Mouse (Mus musculus): ENCODE data around the gene Tbc1d10c. TPM values are rescaled to one million over a fixed set of nuclear protein-coding genes. Genes with fewer than 3 reads are reported as not detected.

The Tbc1d10c gene
- polyA plus RNA-seq, 1 experiment from 2014 or later: 0.60 TPM

GRCm38 (mm10) chr19:4191528-4192250 lies 605 bp upstream of the Tbc1d10c start, which contains the start of gene Ppp1ca:
TSS of gene Ppp1ca (plus strand) at chr19:4192065.
- WGBS (ENCODE audit: missing documents): 2% methylated on average over 44 of the region's 47 CpGs
- Histone ChIP-seq H3K27ac (peak within 1 kb of the TSS; percentile 76), H3K36me3 (ENCODE audit: inconsistent target) (peaks cover 33% of the 10 kb centered on the region), H3K79me2 (ENCODE audit: inconsistent target) (peaks cover 36% of the 10 kb centered on the region), H3K4me3 (ENCODE audit: inconsistent target) (peak within 1 kb of the TSS; percentile 99)

- Histone ChIP-seq H3K36me3 (ENCODE audit: inconsistent target) (peaks cover 10% of the 10 kb centered on the region), H3K79me2 (ENCODE audit: inconsistent target) (peaks cover 19% of the 10 kb centered on the region), H3K4me3 (ENCODE audit: inconsistent target) (no peak overlapping the region), H3K27ac (no peak overlapping the region)
- WGBS (ENCODE audit: missing documents): 59% methylated on average over 12 of the region's 12 CpGs
Measured at GRCm38 (mm10) chr19:4189051-4189620, 1.9 kb downstream of the Tbc1d10c start.

GRCm38 (mm10) chr19:4187303-4187702 lies 3.8 kb downstream of the Tbc1d10c start:
- no peak overlapping the region for H3K27ac ChIP-seq
- WGBS (ENCODE audit: missing documents): 68% methylated on average over 3 of the region's 3 CpGs
- no peak overlapping the region for H3K4me3 ChIP-seq (ENCODE audit: inconsistent target)
- H3K36me3 ChIP-seq (ENCODE audit: inconsistent target): no peaks in the 10 kb centered on the region
- peaks cover 1% of the 10 kb centered on the region for H3K79me2 ChIP-seq (ENCODE audit: inconsistent target)

- WGBS (ENCODE audit: missing documents): 42% methylated on average over 15 of the region's 15 CpGs
- Histone ChIP-seq H3K79me2 (ENCODE audit: inconsistent target) (no peaks in the 10 kb centered on the region), H3K27ac (no peak overlapping the region), H3K4me3 (ENCODE audit: inconsistent target) (no peak overlapping the region), H3K36me3 (ENCODE audit: inconsistent target) (no peaks in the 10 kb centered on the region)
Measured at GRCm38 (mm10) chr19:4184976-4185975, 5.8 kb downstream of the Tbc1d10c start.

GRCm38 (mm10) chr19:4183689-4184088 lies 7.4 kb downstream of the Tbc1d10c start:
- Histone ChIP-seq H3K36me3 (ENCODE audit: inconsistent target) (no peaks in the 10 kb centered on the region), H3K79me2 (ENCODE audit: inconsistent target) (no peaks in the 10 kb centered on the region), H3K4me3 (ENCODE audit: inconsistent target) (no peak overlapping the region), H3K27ac (no peak overlapping the region)
- 97% methylated on average over 2 of the region's 2 CpGs for WGBS (ENCODE audit: missing documents)

GRCm38 (mm10) chr19:4181892-4182291 lies 9.2 kb downstream of the Tbc1d10c start:
- Histone ChIP-seq H3K36me3 (ENCODE audit: inconsistent target) (no peaks in the 10 kb centered on the region), H3K27ac (no peak overlapping the region)
- WGBS (ENCODE audit: missing documents): 44% methylated on average over 3 of the region's 3 CpGs

GRCm38 (mm10) chr19:4180411-4180810 lies 10.7 kb downstream of the Tbc1d10c start:
- 81% methylated on average over 7 of the region's 7 CpGs for WGBS (ENCODE audit: missing documents)
- no peak overlapping the region for H3K27ac ChIP-seq
- no peaks in the 10 kb centered on the region for H3K79me2 ChIP-seq (ENCODE audit: inconsistent target)
- H3K4me3 ChIP-seq (ENCODE audit: inconsistent target): no peak overlapping the region
- no peaks in the 10 kb centered on the region for H3K36me3 ChIP-seq (ENCODE audit: inconsistent target)

More at GRCm38 (mm10) chr19:4181892-4182291, 9.2 kb downstream of the Tbc1d10c start:
- no peak overlapping the region for H3K4me3 ChIP-seq (ENCODE audit: inconsistent target)
- no peaks in the 10 kb centered on the region for H3K79me2 ChIP-seq (ENCODE audit: inconsistent target)

GRCm38 (mm10) chr19:4175368-4175947 lies 15.6 kb downstream of the Tbc1d10c start, which contains the start of gene Carns1:
TSS of gene Carns1 (minus strand) at chr19:4175479.
- H3K4me3 ChIP-seq (ENCODE audit: inconsistent target): no peak within 1 kb of the TSS
- H3K79me2 ChIP-seq (ENCODE audit: inconsistent target): no peaks in the 10 kb centered on the region
- no peak within 1 kb of the TSS for H3K27ac ChIP-seq
- no peaks in the 10 kb centered on the region for H3K36me3 ChIP-seq (ENCODE audit: inconsistent target)
- 92% methylated on average over 11 of the region's 11 CpGs for WGBS (ENCODE audit: missing documents)

GRCm38 (mm10) chr19:4172925-4173324 lies 18.2 kb downstream of the Tbc1d10c start:
- H3K4me3 ChIP-seq (ENCODE audit: inconsistent target): no peak overlapping the region
- WGBS (ENCODE audit: missing documents): 89% methylated on average over 11 of the region's 11 CpGs
- H3K27ac ChIP-seq: no peak overlapping the region
- H3K36me3 ChIP-seq (ENCODE audit: inconsistent target): no peaks in the 10 kb centered on the region
- no peaks in the 10 kb centered on the region for H3K79me2 ChIP-seq (ENCODE audit: inconsistent target)

GRCm38 (mm10) chr19:4171393-4172290 lies 19.4 kb downstream of the Tbc1d10c start:
- Histone ChIP-seq H3K4me3 (ENCODE audit: inconsistent target) (no peak overlapping the region), H3K79me2 (ENCODE audit: inconsistent target) (no peaks in the 10 kb centered on the region), H3K36me3 (ENCODE audit: inconsistent target) (no peaks in the 10 kb centered on the region), H3K27ac (no peak overlapping the region)
- WGBS (ENCODE audit: missing documents): 48% methylated on average over 13 of the region's 13 CpGs

GRCm38 (mm10) chr19:4170723-4171392 lies 20.2 kb downstream of the Tbc1d10c start:
- Histone ChIP-seq H3K36me3 (ENCODE audit: inconsistent target) (no peaks in the 10 kb centered on the region), H3K27ac (no peak overlapping the region), H3K4me3 (ENCODE audit: inconsistent target) (no peak overlapping the region), H3K79me2 (ENCODE audit: inconsistent target) (no peaks in the 10 kb centered on the region)
- WGBS (ENCODE audit: missing documents): 91% methylated on average over 10 of the region's 10 CpGs

- 12% methylated on average over 27 of the region's 27 CpGs for WGBS (ENCODE audit: missing documents)
- H3K27ac ChIP-seq: 0 out of 2 replicates have a peak overlapping the region, but pooled peaks have one; percentile 4
Measured at GRCm38 (mm10) chr19:4169810-4170209, 21.3 kb downstream of the Tbc1d10c start.

GRCm38 (mm10) chr19:4169378-4169784 lies 21.7 kb downstream of the Tbc1d10c start:
- H3K4me3 ChIP-seq (ENCODE audit: inconsistent target): peak overlapping the region; percentile 21; the same call in 1 of the 2 replicates
- H3K36me3 ChIP-seq (ENCODE audit: inconsistent target): no peaks in the 10 kb centered on the region
- no peak overlapping the region for H3K27ac ChIP-seq
- WGBS (ENCODE audit: missing documents): under 1% methylated on average over 40 of the region's 43 CpGs
- no peaks in the 10 kb centered on the region for H3K79me2 ChIP-seq (ENCODE audit: inconsistent target)

More at GRCm38 (mm10) chr19:4169810-4170209, 21.3 kb downstream of the Tbc1d10c start:
- Histone ChIP-seq H3K79me2 (ENCODE audit: inconsistent target) (no peaks in the 10 kb centered on the region), H3K36me3 (ENCODE audit: inconsistent target) (no peaks in the 10 kb centered on the region), H3K4me3 (ENCODE audit: inconsistent target) (peak overlapping the region; percentile 1; the same call in 1 of the 2 replicates)
